Mouse (Mus musculus) gonadal fat pad, adult 2 months (tissue): Measurements from ENCODE around the gene Fbxl16. TPM values are rescaled to one million over a fixed set of nuclear protein-coding genes. Genes with fewer than 3 reads are reported as not detected.

Experiments used
- DNase-seq: peaks from one replicate; pipeline ENCODE4 v3.0.0-alpha.2; 2012; ENCODE audit warnings: low read depth
- polyA plus RNA-seq: library from polyadenylated mRNA; depleted of rRNA; stranded (reverse); fragments of >200 nt; gene quantifications from 2 replicates; pipeline ENCODE4 v1.2.3, GENCODE M21; 2012; rRNA removed

Gene Fbxl16
- polyA plus RNA-seq = 0.58 and 0.81 TPM in 2 replicates

DNA sequence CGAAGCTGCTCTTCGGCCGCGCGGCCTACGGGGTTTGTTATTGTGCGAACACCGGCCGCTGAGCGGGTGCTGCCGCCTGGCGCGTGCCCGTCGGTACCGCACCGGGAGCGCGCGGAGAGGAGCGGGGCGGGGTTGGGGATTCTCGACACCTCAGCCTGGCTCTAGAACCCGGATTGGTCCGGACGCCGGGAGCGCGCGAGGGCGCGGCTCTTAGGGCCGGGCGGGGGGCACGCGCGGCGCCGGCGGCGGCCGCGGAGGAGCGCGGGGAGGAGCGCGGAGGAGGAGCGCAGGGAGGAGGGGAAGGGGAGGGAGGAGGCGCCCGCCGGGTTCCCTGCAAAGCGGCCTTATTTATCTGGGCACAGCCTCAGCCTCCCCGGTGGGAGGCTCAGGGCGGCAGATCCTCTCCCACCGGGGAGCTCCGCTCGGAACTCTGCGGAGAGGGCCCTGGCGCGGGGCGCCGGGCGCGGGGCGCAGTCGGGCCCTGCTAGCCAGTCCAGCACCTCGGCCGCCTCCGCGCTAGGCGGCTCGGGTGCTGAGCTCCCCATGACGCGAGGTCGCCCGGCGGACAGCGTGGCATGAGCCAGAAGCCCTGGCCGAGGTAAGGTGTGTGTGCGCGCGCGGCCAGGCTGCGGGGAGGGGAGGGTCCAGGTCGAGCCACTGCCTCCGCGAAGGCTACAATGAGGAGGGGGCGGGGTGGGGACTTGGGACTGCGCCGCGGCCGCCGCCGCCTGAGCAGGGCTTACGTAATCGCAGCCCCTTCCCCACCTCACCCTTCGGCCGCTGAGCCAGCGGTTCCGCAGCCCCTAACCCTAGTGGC is at the start of gene Fbxl16:
TSS of gene Fbxl16 (plus strand) at position 297 of the 817 bp plus-strand sequence.
- DNase-seq = no peak

DNA sequence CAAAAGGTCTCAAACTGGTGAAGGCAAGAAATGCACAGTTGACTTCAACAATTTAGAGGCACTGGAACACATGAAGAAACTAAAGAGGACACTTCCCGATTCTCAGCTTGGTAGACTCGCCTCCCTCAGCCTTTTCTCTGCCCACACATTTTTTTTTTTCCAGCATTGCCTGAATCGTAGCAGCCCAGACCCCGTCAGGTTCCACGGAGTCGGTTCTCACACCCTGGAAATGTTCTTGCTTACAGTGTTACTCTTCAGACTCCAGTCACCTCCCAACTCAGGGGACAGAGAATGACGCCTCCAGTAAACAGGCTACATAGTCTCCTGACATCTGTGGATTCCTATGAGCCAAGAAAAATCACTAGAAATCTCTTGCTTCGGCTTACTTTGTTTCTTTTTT is 48.7 kb upstream of the Fbxl16 start:
- no peak for DNase-seq

DNA sequence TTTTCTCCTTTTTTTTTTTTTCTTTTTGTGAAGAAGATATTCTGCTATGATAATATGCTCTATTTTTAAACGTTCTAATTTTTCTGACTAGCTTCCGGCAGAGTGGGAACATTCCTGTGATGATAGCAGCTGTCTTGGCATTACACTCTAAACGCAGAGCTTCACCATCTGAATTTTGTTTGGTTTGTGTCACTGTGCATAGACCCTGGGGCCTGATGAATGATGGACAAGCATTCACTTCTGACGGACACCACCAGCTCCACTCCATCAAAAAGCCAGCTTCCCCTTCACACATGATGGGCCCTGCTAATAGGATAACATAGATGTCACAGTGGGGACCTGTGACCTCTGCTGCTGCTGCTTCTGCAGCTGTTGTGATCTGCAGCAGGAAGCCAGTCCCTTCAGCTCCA is 47.3 kb upstream of the Fbxl16 start:
- no peak for DNase-seq

DNA sequence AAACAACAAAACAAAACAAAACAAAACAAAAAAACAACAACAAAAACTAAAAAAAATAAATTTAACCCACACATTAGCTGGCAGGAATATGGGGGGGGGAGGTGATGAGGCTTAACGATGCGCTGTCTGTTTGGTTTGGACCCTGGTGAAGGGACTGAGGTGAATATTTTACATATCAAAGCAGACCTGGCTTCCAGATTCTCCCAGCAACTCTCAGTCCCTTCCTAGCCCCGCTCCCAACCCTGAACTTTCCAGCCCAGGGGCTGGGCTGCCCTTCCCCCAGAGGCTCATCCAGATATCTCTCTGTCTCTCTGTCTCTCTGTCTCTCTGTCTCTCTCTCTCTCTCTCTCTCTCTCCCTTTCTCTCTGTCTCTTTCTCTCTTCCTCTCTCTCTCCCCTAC is 46.3 kb upstream of the Fbxl16 start:
- DNase-seq = no peak

DNA sequence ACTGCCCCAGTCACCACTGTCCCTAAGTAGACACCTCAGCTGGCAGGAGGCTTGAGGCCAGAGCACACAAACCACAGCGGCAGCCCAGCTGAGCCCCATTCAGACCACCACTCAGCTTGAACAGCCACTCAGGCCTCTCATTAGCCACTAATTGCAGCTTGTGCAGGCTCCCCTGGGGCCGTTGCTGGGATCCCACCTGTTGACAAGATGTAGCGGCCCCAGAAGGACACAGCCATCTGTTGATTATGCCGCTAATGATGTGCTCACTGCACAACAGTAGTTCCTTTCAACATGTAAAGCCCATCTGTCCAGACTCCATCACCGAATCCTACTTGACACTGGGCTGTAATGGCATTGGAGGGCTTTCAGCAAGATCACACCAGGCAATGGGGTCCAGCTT is 43.0 kb upstream of the Fbxl16 start:
- no peak for DNase-seq

DNA sequence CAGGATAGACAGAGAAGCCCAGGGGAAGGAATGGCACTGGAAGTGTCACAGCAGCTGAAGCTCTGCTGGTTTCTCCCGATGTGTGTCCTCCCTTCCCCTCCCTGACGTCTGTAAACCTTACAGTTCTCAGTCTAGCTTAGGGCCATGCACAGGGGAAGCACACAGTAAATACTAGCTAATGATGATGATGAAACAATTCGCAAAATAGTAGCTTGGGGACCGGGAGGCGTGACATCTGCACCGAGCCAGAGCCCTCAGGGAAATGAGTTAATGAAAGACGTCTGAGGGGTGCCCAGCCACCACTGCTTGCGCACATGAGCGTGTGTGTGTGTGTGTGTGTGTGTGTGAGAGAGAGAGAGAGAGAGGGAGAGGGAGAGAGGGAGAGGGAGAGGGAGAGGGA is 39.6 kb upstream of the Fbxl16 start:
- DNase-seq = no peak

DNA sequence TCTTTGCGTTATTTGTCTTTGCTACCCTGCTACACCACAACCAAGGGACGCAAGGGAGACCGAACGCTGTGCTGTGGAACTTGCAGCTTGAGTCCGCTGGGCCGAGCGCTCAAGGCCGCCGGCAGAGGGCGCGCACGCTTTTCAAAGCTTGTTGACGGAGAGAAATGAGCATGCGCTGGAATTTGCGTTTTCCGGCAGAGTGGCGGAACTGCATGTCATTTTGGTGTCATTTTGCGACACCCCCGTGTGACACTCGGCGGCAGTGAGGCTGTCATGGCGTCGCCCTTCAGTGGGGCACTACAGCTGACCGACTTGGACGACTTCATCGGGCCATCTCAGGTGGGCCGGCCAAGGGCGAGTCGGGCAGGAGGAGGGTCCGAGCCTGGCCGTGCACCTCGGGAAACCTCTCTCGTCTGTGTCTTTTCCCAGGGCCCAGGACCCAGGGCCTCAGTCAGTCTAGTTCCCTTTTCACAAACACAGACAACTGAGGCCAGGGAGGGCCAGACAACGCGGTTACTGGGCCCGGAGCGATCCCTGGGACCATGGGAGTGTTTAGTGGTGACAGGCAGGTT is 35.2 kb upstream of the Fbxl16 start, which contains the start of gene Narfl:
TSS of gene Narfl (plus strand) at position 228 of the 572 bp plus-strand sequence.
- peak; percentile 72 for DNase-seq

DNA sequence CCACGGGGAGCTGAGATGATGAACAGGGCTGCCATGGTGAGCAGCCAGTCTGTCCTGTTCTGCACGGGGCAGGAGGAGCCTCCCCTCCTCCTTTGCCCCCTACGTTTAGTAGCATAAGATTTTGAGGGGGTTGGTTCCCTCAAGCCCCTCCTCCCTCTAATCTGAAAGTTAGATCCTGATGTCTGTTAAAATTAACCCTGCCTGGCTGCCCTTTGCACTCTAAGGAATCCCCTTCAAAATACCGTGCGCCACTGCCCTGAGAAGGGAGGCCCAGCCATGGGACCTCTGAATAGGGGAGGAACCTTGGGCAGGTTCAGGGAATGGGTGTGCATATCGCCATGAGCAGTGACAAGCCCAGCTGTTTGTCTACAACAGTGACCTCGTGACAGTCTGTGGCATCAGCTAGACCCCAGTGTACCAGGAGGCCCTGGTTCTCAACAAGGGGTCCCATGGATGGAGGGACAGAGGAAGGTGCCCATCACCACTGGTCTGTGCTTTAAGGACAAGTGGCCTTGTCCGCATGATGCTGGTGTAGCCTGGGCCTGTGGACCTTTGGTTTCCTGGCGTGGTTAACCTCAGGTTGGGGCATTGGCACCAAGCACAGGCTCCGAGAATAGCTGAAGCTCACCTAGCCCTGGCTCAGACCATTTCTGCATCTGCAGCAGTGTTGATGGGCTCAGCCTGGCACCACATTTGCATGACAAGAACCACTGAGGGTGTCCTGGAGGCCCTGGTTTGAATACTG is 33.4 kb upstream of the Fbxl16 start:
- no peak for DNase-seq

DNA sequence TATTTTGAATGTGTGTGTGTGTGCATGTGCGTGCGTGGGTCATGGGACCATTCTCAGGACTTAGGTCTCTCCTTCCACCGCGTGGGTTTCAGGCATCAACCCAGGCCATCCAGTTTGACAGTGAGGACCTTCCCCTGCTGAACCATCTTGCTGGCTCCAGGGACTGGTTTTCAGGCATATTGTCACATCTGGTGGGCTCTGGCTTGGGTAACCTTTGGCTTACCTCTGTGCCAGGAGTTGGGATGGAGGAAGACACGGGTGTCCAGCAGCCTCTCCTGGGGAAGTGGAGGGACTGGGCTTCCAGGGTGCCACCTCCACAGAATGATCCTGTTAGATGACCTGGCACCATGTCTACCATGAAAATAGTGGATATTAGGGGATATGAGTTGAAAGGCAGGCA is 30.9 kb upstream of the Fbxl16 start:
- no peak for DNase-seq

DNA sequence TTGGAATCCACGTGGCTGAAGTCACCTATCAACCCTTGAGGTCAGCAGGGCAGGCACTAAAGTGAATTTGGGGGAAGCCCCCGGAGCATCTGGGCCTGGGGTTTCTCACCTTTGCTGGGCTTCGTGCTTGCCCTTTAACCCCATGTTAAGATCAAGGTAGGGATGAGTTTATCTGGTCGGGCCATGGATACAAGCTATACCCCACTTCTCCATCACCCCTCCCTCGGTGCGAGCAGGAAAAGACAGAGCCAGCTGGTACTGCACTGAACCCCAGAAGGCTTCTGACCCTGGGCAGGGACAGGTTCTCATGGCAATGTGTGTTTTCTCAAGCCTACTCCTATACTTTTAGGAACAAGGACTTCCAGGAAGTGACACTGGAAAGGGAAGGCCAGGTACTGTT is 27.5 kb upstream of the Fbxl16 start:
- no peak for DNase-seq

DNA sequence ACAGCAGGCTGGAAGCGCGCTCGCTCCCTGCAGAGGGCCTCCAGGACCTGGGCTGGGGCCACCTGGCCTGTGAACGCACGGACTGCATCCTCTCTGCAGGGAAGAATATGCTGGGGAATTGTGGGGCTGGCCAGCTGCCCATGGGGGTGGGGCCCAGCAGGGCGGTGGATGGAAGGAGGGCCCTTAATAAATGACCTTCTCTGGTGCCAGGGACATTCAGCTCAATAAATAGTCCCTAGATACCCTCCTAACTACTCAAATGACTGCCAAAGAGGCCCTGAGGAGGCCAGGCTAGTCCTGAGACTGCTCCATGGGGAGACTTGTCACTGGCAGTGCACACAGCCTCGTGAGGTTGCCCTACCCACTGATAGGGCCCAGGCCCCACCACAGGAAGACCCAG is 25.8 kb upstream of the Fbxl16 start:
- no peak for DNase-seq

DNA sequence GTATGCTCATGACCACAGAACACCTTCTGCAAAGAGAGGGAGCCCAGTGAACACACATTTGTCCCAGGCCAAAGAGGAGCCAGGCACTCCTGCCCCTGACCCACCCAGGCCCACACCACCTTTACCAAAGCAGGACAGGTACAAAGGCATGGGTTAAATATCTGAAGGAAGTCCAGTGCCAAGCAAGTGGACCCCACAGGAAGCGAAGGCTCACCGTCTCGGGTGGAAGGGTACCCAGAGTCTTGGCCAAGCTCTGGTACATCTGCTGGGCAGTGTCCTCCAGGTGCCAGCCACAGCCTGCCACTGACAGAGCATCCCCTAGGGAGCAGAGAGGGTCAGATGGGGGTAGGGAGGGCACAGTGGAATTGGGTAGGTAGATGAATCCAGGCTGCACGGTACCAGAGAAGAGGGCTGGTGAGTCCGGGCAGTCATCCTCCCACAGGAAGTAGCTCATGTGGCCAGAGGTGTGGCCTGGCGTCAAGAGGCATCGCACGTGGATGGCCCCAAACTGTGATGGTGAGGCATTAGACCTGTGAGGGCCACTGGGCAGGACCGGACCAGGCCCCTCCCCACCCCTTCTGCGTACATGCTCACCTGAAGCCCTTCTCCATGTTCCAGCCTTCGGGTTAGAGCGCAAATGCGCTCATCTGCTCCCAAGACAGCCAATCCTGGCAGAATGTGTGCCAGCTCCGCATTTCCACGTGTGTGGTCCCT is 24.9 kb upstream of the Fbxl16 start:
- DNase-seq = no peak

DNA sequence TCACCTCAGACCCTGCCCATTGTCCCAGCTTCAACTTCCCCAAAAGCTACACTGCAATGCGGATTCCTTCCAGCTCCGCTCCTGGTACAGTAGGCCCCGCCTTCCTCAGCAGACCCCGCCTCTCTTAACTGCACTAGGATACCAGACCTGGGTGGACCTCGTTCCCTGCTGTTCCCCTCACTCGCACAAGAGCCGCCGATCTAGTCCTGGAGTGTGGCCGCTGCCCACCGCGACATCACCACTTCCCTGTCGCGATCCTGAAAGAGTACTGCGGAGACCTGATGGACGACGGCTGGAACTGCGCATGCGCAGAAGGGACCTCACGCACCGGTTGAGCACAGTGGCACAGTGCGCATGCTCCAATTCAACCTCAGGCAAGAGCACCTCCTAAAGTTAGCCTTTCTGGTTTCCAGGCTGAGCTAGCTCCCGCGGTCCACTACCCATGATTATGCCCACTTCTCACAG is 23.6 kb upstream of the Fbxl16 start, which contains the start of gene Haghl:
TSS of gene Haghl (minus strand) at position 393 of the 465 bp plus-strand sequence.
- DNase-seq = no peak

DNA sequence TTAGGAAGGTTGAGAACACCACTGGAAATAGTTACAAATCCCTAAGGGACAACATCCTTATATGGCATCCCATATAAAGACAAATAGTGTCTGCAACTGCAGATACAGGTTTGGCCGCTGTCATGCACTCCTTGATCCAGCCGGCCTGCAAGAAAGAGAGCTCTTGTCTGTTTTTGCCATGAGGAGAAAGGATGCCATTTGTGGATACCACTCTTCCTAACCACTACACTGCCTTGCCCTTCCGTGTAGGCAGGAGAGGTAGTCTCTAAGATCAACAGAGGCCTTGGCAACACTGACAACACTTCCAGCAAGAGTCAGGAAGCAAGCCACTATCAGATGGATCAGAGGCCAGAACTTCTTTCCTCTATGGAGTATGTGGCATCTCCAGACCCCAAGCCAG is 22.6 kb upstream of the Fbxl16 start, which contains the start of gene Ccdc78:
TSS of gene Ccdc78 (plus strand) at position 301 of the 400 bp plus-strand sequence.
- no peak for DNase-seq

DNA sequence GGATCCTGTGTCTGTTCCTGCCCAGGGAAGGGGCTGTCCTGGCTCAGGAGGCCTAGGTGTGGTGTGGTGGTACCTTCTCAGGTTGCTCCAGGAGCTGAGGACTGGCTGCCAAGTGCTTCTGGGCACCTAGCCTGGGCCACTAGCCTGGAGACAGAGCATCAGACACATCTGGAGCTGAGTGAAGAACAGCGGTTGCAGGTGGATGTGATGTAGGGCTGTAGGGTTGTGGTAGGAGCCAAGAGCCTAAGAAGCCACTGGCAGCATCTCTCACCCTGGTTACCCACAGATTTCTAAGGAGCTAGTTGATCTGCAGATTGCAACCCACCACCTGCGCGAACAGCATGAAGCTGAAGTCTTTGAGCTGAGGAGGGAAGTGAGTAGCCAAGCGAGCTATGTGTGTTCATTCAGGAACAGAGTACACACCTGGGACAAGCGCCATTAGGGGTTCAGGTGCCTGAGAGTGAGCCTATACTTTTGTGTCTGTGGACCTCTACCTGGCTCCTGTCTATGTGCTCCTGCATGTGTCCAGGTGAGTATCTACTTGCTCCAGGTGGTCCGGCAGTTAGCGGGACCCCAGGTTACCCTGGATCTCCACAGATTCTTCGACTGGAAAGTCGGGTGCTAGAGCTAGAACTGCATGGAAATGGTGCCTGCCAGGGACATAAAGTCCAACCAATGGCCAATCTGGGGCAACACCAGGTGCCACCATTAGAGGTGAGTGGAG is 21.9 kb upstream of the Fbxl16 start:
- no peak for DNase-seq

DNA sequence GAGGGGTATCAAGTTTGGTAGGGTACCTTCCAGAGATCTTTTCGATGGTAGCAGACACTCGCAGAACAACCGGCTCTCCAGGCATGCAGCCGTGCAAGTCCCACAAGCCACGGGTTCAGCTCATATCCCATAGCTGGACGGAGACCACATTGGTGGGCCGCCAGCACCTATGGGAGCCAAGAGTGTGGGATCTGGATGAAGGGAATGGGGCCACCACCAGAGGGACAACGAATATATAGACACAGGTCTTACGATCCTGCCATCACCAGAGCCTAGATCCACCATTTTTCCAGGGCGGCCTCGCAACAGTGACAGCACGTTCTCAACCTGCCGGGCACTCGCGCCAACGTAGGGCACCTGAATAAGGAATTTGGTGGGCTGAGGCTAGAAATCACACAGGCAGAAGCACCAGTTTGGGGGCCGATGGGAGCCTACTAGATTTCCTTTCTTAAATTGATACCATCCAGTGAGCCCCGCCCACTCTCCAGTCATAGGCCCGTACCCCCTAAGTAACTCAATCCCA is 17.5 kb upstream of the Fbxl16 start:
- DNase-seq = no peak

DNA sequence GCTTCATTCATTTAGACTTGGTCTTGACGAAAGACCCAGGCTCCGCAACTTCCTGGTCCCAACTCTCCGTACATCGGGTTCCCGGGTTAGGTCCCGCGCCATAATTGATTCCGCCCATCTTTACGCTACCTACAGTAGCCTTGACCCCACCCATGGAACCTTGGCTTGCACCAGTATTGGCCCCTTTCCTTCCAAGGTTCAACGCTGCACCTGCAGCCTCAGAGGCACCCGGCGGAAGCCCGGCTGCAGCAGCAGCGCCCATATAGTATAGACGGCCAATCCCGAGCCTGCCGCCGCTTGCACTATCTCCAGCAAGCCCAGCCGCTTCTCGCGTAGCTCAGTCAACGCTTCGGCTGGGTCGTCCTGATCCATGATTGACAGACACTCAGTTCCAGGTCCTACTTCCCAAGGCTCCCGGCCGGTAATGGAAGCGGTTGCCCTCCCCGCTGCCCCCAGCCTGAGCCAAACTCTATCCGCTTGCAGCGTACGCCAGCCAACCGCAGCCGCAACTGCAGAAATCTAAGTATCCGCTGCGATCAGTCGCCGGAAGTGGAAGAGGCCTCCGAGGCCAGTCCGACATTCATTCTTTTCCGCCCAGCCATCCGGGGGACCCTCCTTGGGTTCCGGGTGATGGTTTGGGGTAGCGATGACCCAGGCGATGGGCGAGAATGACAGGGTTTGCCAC is 16.9 kb upstream of the Fbxl16 start:
- no peak for DNase-seq

DNA sequence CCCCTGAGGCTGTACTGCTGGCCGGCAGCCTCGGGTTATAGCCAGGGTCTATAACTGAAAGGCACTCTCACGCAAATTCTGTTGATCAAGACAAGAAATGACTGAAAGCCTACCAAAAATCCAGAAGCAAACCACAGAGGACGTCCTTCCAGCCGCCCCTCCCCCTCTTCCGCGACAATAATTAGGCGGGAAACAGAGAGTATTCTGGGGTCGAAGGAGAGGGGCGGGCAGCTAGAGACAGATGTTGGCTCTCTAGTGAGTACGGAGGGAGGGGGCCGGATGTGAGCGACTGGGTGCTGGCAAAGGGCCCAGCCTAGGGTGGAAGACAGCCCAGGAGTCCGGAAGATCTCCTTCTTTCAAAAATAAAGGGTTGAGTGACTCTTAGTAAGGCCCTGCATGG is 16.3 kb upstream of the Fbxl16 start, which contains the start of gene Fam173a:
TSS of gene Fam173a (minus strand) at position 287 of the 400 bp plus-strand sequence.
- DNase-seq = no peak

DNA sequence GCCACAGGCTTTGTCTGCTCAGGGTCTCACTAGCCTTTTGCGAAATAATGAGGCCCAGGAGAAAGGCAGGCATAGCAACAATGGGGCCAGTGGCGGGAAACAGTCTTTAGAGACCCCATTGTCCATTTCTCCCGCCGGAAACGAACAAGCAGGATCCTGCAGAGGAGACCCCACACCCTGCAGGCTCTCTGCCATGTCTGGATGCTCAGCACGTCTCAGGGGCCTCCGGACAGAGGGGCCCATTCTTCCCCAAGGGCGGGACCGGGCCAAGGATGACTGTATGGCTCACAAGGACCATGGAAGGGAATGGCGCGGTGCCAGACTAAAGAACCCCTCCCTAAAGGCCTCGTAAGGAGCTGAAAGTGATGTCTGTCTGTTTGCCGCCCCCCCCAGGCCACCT is 14.7 kb upstream of the Fbxl16 start:
- no peak for DNase-seq

DNA sequence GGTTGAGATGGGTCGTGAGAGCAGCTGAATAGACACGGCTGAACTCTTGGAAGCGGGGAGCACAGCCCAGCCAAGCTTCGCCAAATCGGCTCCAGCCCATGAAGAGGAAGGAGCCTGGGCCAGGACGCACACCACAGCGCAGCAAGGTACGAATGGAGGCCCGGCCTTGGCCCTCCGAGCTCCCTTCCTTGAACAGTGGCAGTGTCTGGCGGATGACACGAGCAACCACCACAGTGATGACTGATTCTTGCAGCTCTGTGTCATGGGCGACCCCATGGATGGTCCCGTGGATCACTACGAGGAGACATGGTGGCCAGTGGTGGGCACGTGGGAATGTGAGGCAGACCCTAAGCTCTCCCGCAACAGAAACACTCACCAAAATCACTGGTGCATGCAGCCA is 13.9 kb upstream of the Fbxl16 start:
- DNase-seq = no peak
